8 mouse cellular contexts compared by ENCODE assay signal in the genomic region with DNA sequence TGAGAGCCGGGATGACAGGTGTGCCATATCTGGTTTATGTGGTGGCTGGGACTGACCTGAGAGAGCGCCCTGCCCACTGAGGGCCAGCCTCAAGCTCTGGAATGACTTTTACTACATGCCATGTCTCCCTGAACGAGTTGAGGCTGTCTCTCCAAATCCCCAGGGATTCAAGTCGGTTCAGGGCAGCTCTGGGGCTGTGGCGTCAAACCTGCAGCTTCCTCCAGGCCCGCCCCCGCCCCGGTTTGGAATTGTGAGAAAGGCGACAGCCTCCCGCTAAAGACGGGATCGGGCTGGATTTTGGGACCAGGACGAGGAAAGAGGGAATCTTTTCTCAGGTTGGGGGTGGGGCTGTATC. TPM values are rescaled to one million over a fixed set of nuclear protein-coding genes. Genes with fewer than 3 reads are reported as not detected.
DNase-seq lines count a peak whose midpoint lies in the region; ATAC-seq and TF ChIP-seq lines count a peak whose summit lies in the region.

No protein-coding gene starts in this region.

- no peaks in the 10 kb centered on the region for H3K79me2 ChIP-seq in heart, adult 2 months (replicated peaks; ENCODE audit: control insufficient read depth, insufficient read depth, low read length)

- peak overlapping the region; percentile 93 for H3K27ac ChIP-seq in heart, adult 2 months
- H3K27ac ChIP-seq in limb, embryonic 13.5 days: no peak overlapping the region
- peak overlapping the region; percentile 77 for H3K27ac ChIP-seq in small intestine, adult 2 months (ENCODE audit: insufficient read depth, low read depth, low read length)

- no peak for TF ChIP-seq CTCF in heart, adult 2 months (IDR thresholded peaks at IDR 0.05)
- no peak for TF ChIP-seq CTCF in Patski (IDR thresholded peaks at IDR 0.05)
- no peak for TF ChIP-seq CTCF in small intestine, adult 2 months (IDR thresholded peaks at IDR 0.05; ENCODE audit: extremely low read depth, insufficient read length, insufficient replicate concordance, low read depth, low read length)

- H3K4me3 ChIP-seq in heart, adult 2 months: peak overlapping the region; percentile 92
- peak overlapping the region; percentile 53 for H3K4me3 ChIP-seq in limb, embryonic 13.5 days
- H3K4me3 ChIP-seq in small intestine, adult 2 months (ENCODE audit: low read depth, low read length): peak overlapping the region; percentile 91

- H3K9me3 ChIP-seq in limb, embryonic 13.5 days: no peaks in the 10 kb centered on the region

- intact Hi-C loops in heart, adult 2 months (cut with DNase I): loop anchor here (1.0 to 2.0 kb wide), 4 partner anchors 27 to 279 kb away; a partner anchor contains a TSS
- intact Hi-C loops in heart, postnatal 25 days (cut with DNase I): loop anchor here (2.0 to 5.0 kb wide), 2 partner anchors 25 to 179 kb away; no protein-coding TSS in a partner anchor

- H3K9ac ChIP-seq in heart, adult 2 months (ENCODE audit: low read depth, low read length): peak overlapping the region; percentile 58
- no peak overlapping the region for H3K9ac ChIP-seq in limb, embryonic 13.5 days

- TF ChIP-seq EP300 in heart, adult 2 months (IDR thresholded peaks at IDR 0.05; ENCODE audit: insufficient read depth, low read depth, low read length): no peak

- CTCF ChIA-PET in Patski (lab: Charles Lee): interaction anchor here (0.8 to 3.5 kb wide), 19 partner anchors 9 to 275 kb away, joined by 3 to 46 read pairs (median 6); a partner anchor contains a TSS

- peaks cover 2% of the 10 kb centered on the region; the same call in 1 of the 2 replicates for H3K4me1 ChIP-seq in heart, adult 2 months (ENCODE audit: control insufficient read depth, insufficient read depth, low read length)
- peaks cover 11% of the 10 kb centered on the region for H3K4me1 ChIP-seq in limb, embryonic 13.5 days
- H3K4me1 ChIP-seq in small intestine, adult 2 months (ENCODE audit: control insufficient read depth, insufficient read depth, insufficient read length, low read length): peaks cover 5% of the 10 kb centered on the region; the same call in 1 of the 2 replicates

- 1% methylated on average over 13 of the region's 13 CpGs for whole genome bisulfite sequencing in heart, adult 2 months
- WGBS in limb, embryonic 13.5 days: 3% methylated on average over 13 of the region's 13 CpGs
- under 1% methylated on average over 13 of the region's 13 CpGs for WGBS in small intestine, adult 2 months

- H3K4me2 ChIP-seq in limb, embryonic 13.5 days (replicated peaks): peak overlapping the region; percentile 74

- peak; percentile 58 to 64 for DNase-seq in heart, adult 2 months
- DNase-seq in heart, postnatal 25 days (ENCODE audit: low spot score): no peak
- no peak for DNase-seq in Patski (ENCODE audit: low read depth, low spot score)
- peak; percentile 49 to 61 for DNase-seq in heart, adult 9 months (ENCODE audit: low spot score in 2 of 2)
- no peak for DNase-seq in urinary bladder, postnatal 4 days (ENCODE audit: low spot score in 2 of 2)
- DNase-seq in left cerebral cortex, adult 9 months (ENCODE audit: low spot score in 2 of 2): no peak

- in situ Hi-C loops in Patski (cut with MboI; ENCODE audit: low pct_unique_long_range_greater_than_20kb): loop anchor here (5.0 kb wide), 1 partner anchor 59 kb away; no protein-coding TSS in a partner anchor

- no peaks in the 10 kb centered on the region for H3K27me3 ChIP-seq in heart, adult 2 months (ENCODE audit: control insufficient read depth, insufficient read depth, low read length)
- H3K27me3 ChIP-seq in Patski: peaks cover 16% of the 10 kb centered on the region
- peaks cover 65% of the 10 kb centered on the region for H3K27me3 ChIP-seq in limb, embryonic 13.5 days
- no peaks in the 10 kb centered on the region for H3K27me3 ChIP-seq in small intestine, adult 2 months (ENCODE audit: control insufficient read depth, insufficient read depth, low read length)

- POLR2A ChIA-PET in Patski (lab: Charles Lee): interaction anchor here (0.8 to 1.8 kb wide), 5 partner anchors 20 to 29 kb away, joined by 3 to 5 read pairs (median 4); a partner anchor contains a TSS

- no peak for TF ChIP-seq POLR2A in heart, adult 2 months (IDR thresholded peaks at IDR 0.05; ENCODE audit: insufficient read depth, low read depth, low read length)
- TF ChIP-seq POLR2A in small intestine, adult 2 months (IDR thresholded peaks at IDR 0.05; ENCODE audit: low read depth, low read length): no peak

- no peaks in the 10 kb centered on the region for H3K36me3 ChIP-seq in heart, adult 2 months (ENCODE audit: control insufficient read depth, insufficient read depth, low read length)
- H3K36me3 ChIP-seq in limb, embryonic 13.5 days: no peaks in the 10 kb centered on the region
- no peaks in the 10 kb centered on the region for H3K36me3 ChIP-seq in small intestine, adult 2 months (ENCODE audit: control insufficient read depth, insufficient read depth, low read length)

- peak; percentile 2 for ATAC-seq in Patski
- ATAC-seq in limb, embryonic 13.5 days (ENCODE audit: low FRiP score, low read depth): peak; percentile 5; the same call in 1 of the 2 replicates

RNA-seq across cellular contexts. Expression of a gene that starts 2.9 kb away (rescaled TPM):
- total RNA-seq in heart, adult 2 months (2021): 1 to 10 TPM; 1.9 to 2.2 TPM
- polyA plus RNA-seq in heart, adult 2 months (2012; rRNA removed): 1.8 and 2.0 TPM in 2 replicates
- 1 to 10 TPM; 1.5 to 1.7 TPM for total RNA-seq in heart, postnatal 25 days (2021)
- polyA plus RNA-seq in Patski (2021): not detected
- 2.1 and 2.7 TPM in 2 replicates for polyA plus RNA-seq in limb, embryonic 13.5 days (2015; fragmentation: Nextera tagmentation; extraction: Ambion mirVana)
- polyA plus RNA-seq in small intestine, adult 2 months (2012; rRNA removed): 3.5 and 6.1 TPM in 2 replicates

RNA-seq across cellular contexts. Expression of a gene that starts 26.7 kb away (rescaled TPM):
- 100 to 1,000 TPM; 107 to 128 TPM for total RNA-seq in heart, adult 2 months (2021)
- polyA plus RNA-seq in heart, adult 2 months (2012; rRNA removed): 69.0 and 83.2 TPM in 2 replicates
- 100 to 1,000 TPM in 1 of 2 experiments, 10 to 100 TPM in 1; 90.6 to 107 TPM for total RNA-seq in heart, postnatal 25 days (2021)
- polyA plus RNA-seq in Patski (2021): 157 TPM
- 28.8 and 38.1 TPM in 2 replicates for polyA plus RNA-seq in limb, embryonic 13.5 days (2015; fragmentation: Nextera tagmentation; extraction: Ambion mirVana)
- polyA plus RNA-seq in small intestine, adult 2 months (2012; rRNA removed): 11.0 and 30.3 TPM in 2 replicates

RNA-seq across cellular contexts. Expression of a gene that starts 27.7 kb away (rescaled TPM):
- total RNA-seq in heart, adult 2 months (2021): 10 to 100 TPM; 27.8 to 32.7 TPM
- 37.9 and 48.3 TPM in 2 replicates for polyA plus RNA-seq in heart, adult 2 months (2012; rRNA removed)
- 10 to 100 TPM; 26.1 to 29.5 TPM for total RNA-seq in heart, postnatal 25 days (2021)
- polyA plus RNA-seq in Patski (2021): 61.7 TPM
- polyA plus RNA-seq in limb, embryonic 13.5 days (2015; fragmentation: Nextera tagmentation; extraction: Ambion mirVana): 34.5 and 36.5 TPM in 2 replicates
- polyA plus RNA-seq in small intestine, adult 2 months (2012; rRNA removed): 25.6 and 46.5 TPM in 2 replicates

RNA-seq across cellular contexts. Expression of a gene that starts 48.0 kb away (rescaled TPM):
- 10 to 100 TPM; 91.5 to 91.6 TPM for total RNA-seq in heart, adult 2 months (2021)
- 119 and 160 TPM in 2 replicates for polyA plus RNA-seq in heart, adult 2 months (2012; rRNA removed)
- 10 to 100 TPM; 47.1 to 80.7 TPM for total RNA-seq in heart, postnatal 25 days (2021)
- 342 TPM for polyA plus RNA-seq in Patski (2021)
- 0.31 and 0.59 TPM in 2 replicates for polyA plus RNA-seq in limb, embryonic 13.5 days (2015; fragmentation: Nextera tagmentation; extraction: Ambion mirVana)
- polyA plus RNA-seq in small intestine, adult 2 months (2012; rRNA removed): 17.9 and 40.9 TPM in 2 replicates

Comparison
In these comparisons a context has a peak if more than half of its experiments do, and no peak if none do; other contexts are left out.
1. DNase-seq: peak in heart, adult 2 months (2 of 2) and heart, adult 9 months (2 of 2); none in heart, postnatal 25 days (single experiment), Patski (single experiment), urinary bladder, postnatal 4 days (0 of 2) and left cerebral cortex, adult 9 months (0 of 2).
2. Peak in every context shown above with its lines, with median percentiles within 50 percentile points of each other: H3K4me3 ChIP-seq.